Mouse (Mus musculus) small intestine, adult 2 months (tissue): ENCODE results near the gene Msl2.

Experiments used
- CTCF ChIP-seq: fragments of 200-500 bp; IDR thresholded peaks from 2 replicates; pipeline ENCODE4 v1.5.1; 2012; ENCODE audit warnings: low read depth, mild to moderate bottlenecking, control low read depth, inconsistent platforms, low read length, moderate library complexity, mixed read lengths; ENCODE audit not compliant: insufficient replicate concordance, insufficient read length; ENCODE audit errors: extremely low read depth
- POLR2A ChIP-seq: fragments of 200-500 bp; IDR thresholded peaks from 2 replicates; pipeline ENCODE4 v1.6.1; 2012; ENCODE audit warnings: low read depth, mild to moderate bottlenecking, control low read depth, inconsistent platforms, low read length, moderate library complexity

DNA sequence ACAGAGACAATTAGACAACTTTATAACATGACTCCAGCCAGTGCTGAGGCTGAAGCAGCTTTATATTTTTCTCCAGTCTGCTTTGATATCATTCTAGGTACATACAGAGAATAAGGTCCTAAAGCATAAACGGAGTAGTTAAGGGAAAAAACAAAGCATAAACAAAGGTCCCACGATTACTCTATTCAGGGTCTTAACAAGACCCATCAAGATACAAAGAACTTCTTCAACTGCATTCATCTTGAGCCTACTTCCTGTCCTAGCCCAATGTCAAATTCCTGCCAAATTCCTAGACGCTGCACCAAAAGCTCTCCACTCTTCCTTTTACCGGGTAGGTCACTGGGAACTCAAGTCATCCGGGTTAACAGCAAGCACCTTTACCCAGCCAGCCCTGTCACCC lies 32.4 kb upstream of the Msl2 start:
- TF ChIP-seq CTCF (no peak), POLR2A (no peak)
